Mouse (Mus musculus) liver, embryonic 14.5 days (tissue): ENCODE data around the gene Ugt1a6a. TPM values are rescaled to one million over a fixed set of nuclear protein-coding genes. Genes with fewer than 3 reads are reported as not detected.
A peak's percentile ranks its signal among the peaks of the same experiment; 100 is the strongest.

ENCODE experiments used
- ATAC-seq: fragments of 200-750 bp; cut with Nextera tagmentation; 2 replicates; pipeline ENCODE4 v1.8.0; 2017; ENCODE audit warnings: moderate number of reproducible peaks, mild to moderate bottlenecking, moderate library complexity; ENCODE audit not compliant: insufficient read depth
- DNase-seq, 3 experiments: peaks; one replicate each; pipeline ENCODE4 v3.0.0-alpha.2; 2012 to 2013; ENCODE audit warnings: low read depth in 3 of 3, low spot score in 3 of 3
- H3K27ac ChIP-seq: fragments of 300-500 bp; sonication (generic); 2 replicates; pipeline ENCODE4 v1.5.1; 2014; ENCODE audit warnings: moderate library complexity, mild to moderate bottlenecking, control low read depth, inconsistent platforms
- H3K27me3 ChIP-seq: fragments of 300-500 bp; sonication (generic); 2 replicates; pipeline ENCODE4 v1.6.1; 2014; ENCODE audit warnings: mild to moderate bottlenecking, low read length, moderate library complexity; ENCODE audit not compliant: control insufficient read depth, insufficient read depth
- H3K36me3 ChIP-seq: fragments of 300-500 bp; sonication (generic); replicated peaks from 2 replicates; pipeline ENCODE4 v1.6.1; 2014; ENCODE audit warnings: low read depth; ENCODE audit not compliant: control insufficient read depth, insufficient read depth
- H3K4me1 ChIP-seq, 2 experiments: fragments of 200-500 bp in 1 of 2; fragments of 300-500 bp in 1 of 2; sonication (generic) in 1 of 2; replicated peaks; 2 replicates each; pipeline ENCODE4 v1.6.1; 2012 to 2014; ENCODE audit warnings: antibody characterized with exemption in 1 of 2, inconsistent platforms in 1 of 2, low read length in 1 of 2; ENCODE audit not compliant: control insufficient read depth in 2 of 2, insufficient read depth in 2 of 2
- H3K4me2 ChIP-seq: fragments of 300-500 bp; sonication (generic); 2 replicates; pipeline ENCODE4 v1.6.1; 2014; ENCODE audit warnings: low read depth, mild to moderate bottlenecking, control low read depth, moderate library complexity
- H3K4me3 ChIP-seq, 2 experiments: fragments of 200-500 bp in 1 of 2; fragments of 300-500 bp in 1 of 2; sonication (generic) in 1 of 2; 2 replicates each; pipeline ENCODE4 v1.5.1; 2012 to 2014; ENCODE audit warnings: low read depth in 2 of 2, low read length in 2 of 2, mild to moderate bottlenecking in 2 of 2, control low read depth in 1 of 2, inconsistent platforms in 1 of 2, moderate library complexity in 1 of 2; ENCODE audit not compliant: insufficient read depth in 1 of 2
- H3K9ac ChIP-seq: fragments of 300-500 bp; sonication (generic); replicated peaks from 2 replicates; pipeline ENCODE4 v1.6.1; 2014; ENCODE audit warnings: mild to moderate bottlenecking, control low read depth, moderate library complexity
- H3K9me3 ChIP-seq: fragments of 300-500 bp; sonication (generic); 2 replicates; pipeline ENCODE4 v1.6.1; 2016; ENCODE audit warnings: low read length, mixed read lengths; ENCODE audit not compliant: control insufficient read depth
- CTCF ChIP-seq: IDR thresholded peaks from 2 replicates; pipeline ENCODE4 v1.5.1; 2016; ENCODE audit warnings: antibody characterized with exemption, low read depth, control low read depth
- EP300 ChIP-seq: IDR thresholded peaks from 2 replicates; pipeline ENCODE4 v1.6.1; 2016; ENCODE audit warnings: antibody characterized with exemption, low read depth
- WGBS: fragments of 180-500 bp; shearing (Covaris S2); extraction: QIAGEN DNeasy Blood & Tissue Kit; methylation state at CpG from one replicate; pipeline ENCODE4 v1.1.7; 2014; ENCODE audit not compliant: insufficient replicate concordance; 5-methylcytosine and 5-hydroxymethylcytosine counted together
- polyA plus RNA-seq, 2 experiments: library from polyadenylated mRNA; depleted of rRNA in 1 of 2; stranded (reverse) in 1 of 2; unstranded in 1 of 2; fragments of >200 nt; fragmentation: Nextera tagmentation in 1 of 2; extraction: Ambion mirVana in 1 of 2; gene quantifications; 2 replicates each; pipeline versions ENCODE4 v1.2.1 to v1.2.3; 2012 to 2014

The Ugt1a6a gene
- polyA plus RNA-seq, 2 experiments, result 3.6 to 7.1 TPM

DNA sequence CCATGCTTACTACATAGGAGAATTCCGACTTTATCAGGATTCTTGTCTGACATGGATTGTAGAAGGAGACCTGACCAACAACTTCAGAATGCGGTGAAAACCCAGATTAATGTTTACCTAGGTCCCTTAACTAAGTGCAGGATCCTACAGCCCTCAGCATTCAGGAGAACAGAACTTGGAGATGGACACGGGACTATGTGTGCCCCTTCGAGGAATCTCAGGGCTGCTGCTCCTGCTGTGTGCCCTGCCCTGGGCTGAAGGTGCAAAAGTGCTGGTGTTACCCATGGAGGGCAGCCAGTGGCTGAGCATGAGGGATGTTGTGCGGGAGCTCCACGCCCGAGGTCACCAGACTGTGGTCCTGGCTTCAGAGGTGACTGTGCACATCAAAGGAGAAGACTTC lies 65.8 kb downstream of the Ugt1a6a start, which contains the start of gene Ugt1a2:
Gene Ugt1a2, plus strand, starts transcription at position 146 of the 400 bp plus-strand sequence.
- no peaks in the 10 kb centered on the region; the same call in 1 of the 2 replicates for H3K36me3 ChIP-seq
- no peak for DNase-seq
- no peak within 1 kb of the TSS for H3K4me3 ChIP-seq
- TF ChIP-seq EP300 (no peak), CTCF (no peak)
- no peak within 1 kb of the TSS for H3K27ac ChIP-seq
- 60% methylated on average over 7 of the region's 7 CpGs for WGBS
- no peaks in the 10 kb centered on the region for H3K27me3 ChIP-seq
- H3K9ac ChIP-seq, result no peak within 1 kb of the TSS
- H3K4me2 ChIP-seq, result no peak within 1 kb of the TSS
- ATAC-seq, result no peak
- H3K9me3 ChIP-seq, result no peaks in the 10 kb centered on the region
- peaks cover 3 to 5% of the 10 kb centered on the region in 2 experiments; a peak in 2 of 4 replicates for H3K4me1 ChIP-seq

DNA sequence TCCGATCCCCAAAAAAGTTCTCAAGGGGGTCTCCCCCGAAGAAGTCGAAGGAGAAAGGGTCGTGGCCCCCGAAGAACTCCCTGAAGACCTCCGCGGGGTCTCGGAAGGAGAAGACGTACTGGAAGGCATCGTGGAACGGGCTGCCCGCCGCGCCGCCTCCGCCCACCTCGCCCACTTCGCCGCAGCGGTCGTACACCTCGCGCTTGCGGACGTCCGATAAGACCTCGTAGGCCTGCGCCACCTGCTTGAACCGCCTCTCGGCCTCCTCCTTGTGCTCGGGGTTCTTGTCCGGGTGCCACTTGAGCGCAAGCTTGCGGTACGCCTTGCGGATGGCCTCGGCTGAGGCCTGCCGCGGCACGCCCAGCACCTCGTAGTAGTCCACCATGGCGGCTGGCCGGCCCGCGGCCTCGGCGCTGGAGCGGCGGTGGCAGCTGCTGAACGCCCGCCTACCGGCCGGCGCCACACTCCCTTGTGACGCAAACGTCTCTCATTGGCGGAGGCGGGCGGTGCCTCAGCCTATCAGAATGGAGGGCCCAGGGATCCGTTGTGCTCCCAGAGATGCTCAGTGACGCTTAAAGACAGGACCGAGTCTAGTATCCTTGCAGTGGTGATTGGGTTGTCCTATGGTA lies 70.8 kb downstream of the Ugt1a6a start, which contains the start of gene Dnajb3:
Gene Dnajb3, minus strand, starts transcription at position 489 of the 629 bp plus-strand sequence.
- Histone ChIP-seq H3K4me2 (peak within 1 kb of the TSS; percentile 92), H3K27me3 (no peaks in the 10 kb centered on the region), H3K36me3 (no peaks in the 10 kb centered on the region; the same call in 1 of the 2 replicates), H3K4me3 (peak within 1 kb of the TSS; percentile 67 to 74), H3K27ac (peak within 1 kb of the TSS; percentile 98), H3K9ac (peak within 1 kb of the TSS; percentile 82), H3K9me3 (no peaks in the 10 kb centered on the region), H3K4me1 (peaks cover 28 to 34% of the 10 kb centered on the region in 2 experiments)
- DNase-seq, result peak; percentile 67 to 71 (median 69)
- WGBS, result 5% methylated on average over 62 of the region's 62 CpGs
- no peak for TF ChIP-seq EP300
- no peak for TF ChIP-seq CTCF
- peak; percentile 86 for ATAC-seq

DNA sequence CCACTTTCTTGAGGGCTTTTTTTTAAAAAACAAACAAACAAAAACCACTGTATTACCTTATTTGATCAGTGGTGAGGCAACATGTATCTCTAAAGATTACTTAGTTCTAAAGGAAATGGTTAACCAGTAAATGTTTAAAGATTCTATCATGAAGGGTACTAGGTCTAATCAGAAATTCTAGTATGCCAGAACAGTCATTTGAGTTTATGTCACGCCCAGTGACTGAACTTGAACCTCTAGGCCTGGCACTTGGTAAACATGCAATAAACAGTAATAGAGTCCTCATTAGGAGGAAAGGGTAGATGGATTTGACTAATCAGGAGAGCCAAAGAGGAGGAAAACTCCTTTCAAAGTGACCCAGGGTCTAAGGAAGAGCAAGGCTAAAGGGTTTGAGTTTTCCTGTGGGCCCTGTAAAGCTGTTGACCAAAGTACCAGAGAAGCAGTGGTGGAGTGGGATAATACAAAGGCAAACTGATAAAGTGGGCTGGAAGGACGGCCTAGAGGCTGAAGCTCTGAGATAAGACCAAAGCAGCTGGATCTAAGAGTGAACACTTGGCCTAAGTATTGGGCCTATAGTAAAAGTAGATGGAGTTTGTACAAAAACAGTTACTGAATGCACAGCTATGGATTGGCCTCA lies 72.4 kb downstream of the Ugt1a6a start:
- H3K4me1 ChIP-seq, result peaks cover 28 to 34% of the 10 kb centered on the region in 2 experiments
- DNase-seq, result peak; percentile 78 to 84 (median 81)
- H3K36me3 ChIP-seq, result no peaks in the 10 kb centered on the region; the same call in 1 of the 2 replicates
- peak overlapping the region; percentile 98 for H3K27ac ChIP-seq
- peaks cover 5% of the 10 kb centered on the region for H3K9me3 ChIP-seq
- TF ChIP-seq CTCF (no peak), EP300 (peak; percentile 96)
- ATAC-seq, result peak; percentile 86
- H3K4me2 ChIP-seq, result peak overlapping the region; percentile 92
- peak overlapping the region; percentile 61 for H3K9ac ChIP-seq
- WGBS, result 20% methylated on average over 2 of the region's 2 CpGs
- H3K4me3 ChIP-seq, result peak overlapping the region in 1 of 2 experiments; percentile 8; a peak in 1 of 4 replicates
- H3K27me3 ChIP-seq, result no peaks in the 10 kb centered on the region

DNA sequence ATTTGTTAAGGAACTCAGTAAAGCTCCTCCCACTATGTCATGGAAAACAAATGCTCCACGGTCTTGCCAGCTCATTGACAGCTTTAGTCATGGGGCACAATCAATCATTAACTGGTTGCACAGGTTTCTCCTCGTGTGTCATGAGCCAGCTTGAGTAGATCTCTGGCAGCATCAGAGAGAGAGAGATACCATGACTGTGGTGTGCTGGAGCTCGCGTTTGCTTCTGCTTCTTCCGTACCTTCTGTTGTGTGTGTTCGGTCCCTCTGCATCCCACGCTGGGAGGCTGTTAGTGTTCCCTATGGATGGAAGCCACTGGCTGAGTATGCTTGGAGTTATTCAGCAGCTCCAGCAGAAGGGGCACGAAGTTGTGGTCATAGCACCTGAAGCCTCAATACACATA lies 77.2 kb downstream of the Ugt1a6a start, which contains the start of gene Ugt1a1:
Gene Ugt1a1, plus strand, starts transcription at position 148 of the 400 bp plus-strand sequence.
- H3K4me3 ChIP-seq, result no peak within 1 kb of the TSS
- no peak within 1 kb of the TSS for H3K9ac ChIP-seq
- DNase-seq (peak in 1 of 3 experiments; percentile 6), ATAC-seq (no peak)
- no peak within 1 kb of the TSS for H3K27ac ChIP-seq
- H3K36me3 ChIP-seq, result no peaks in the 10 kb centered on the region
- H3K9me3 ChIP-seq, result peaks cover 22% of the 10 kb centered on the region
- TF ChIP-seq EP300 (no peak), CTCF (no peak)
- no peaks in the 10 kb centered on the region for H3K27me3 ChIP-seq
- H3K4me1 ChIP-seq, result peaks cover 16 to 19% of the 10 kb centered on the region in 2 experiments
- H3K4me2 ChIP-seq, result no peak within 1 kb of the TSS
- 52% methylated on average over 8 of the region's 8 CpGs for WGBS
